Mouse (Mus musculus): ENCODE data around the gene Adgrv1. TPM values are rescaled to one million over a fixed set of nuclear protein-coding genes. Genes with fewer than 3 reads are reported as not detected.

Adgrv1 gene
- polyA plus RNA-seq, 2 experiments, result 0.55 to 0.96 TPM

DNA sequence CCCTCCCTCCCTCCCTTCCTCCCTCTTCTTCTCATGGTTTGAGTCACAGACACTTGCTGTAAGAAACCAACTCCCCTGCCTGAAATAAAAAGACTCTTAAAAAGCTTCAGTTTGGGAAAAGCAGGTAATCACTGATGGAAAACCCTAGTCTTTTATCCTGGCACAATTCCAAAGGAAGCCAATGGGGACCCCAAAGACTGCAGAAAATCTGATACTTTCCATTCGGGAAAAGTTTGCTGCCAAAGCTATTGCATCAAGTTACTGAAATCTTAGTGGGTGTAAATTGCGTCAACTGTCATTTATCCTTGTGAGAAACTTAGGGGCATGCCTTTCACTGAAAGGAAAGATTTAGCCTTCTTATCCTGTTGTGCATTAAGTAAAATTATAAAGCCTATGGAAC is 398.9 kb downstream of the Adgrv1 start:
- Histone ChIP-seq H3K9ac (ENCODE audit: low read depth, low read length, severe bottlenecking) (no peak overlapping the region), H3K4me3 (replicated peaks; ENCODE audit: low read length) (no peak overlapping the region), H3K36me3 (ENCODE audit: control insufficient read depth, insufficient read depth, low read length) (no peaks in the 10 kb centered on the region), H3K27ac (replicated peaks; ENCODE audit: low read depth, low read length) (no peak overlapping the region), H3K9me3 (ENCODE audit: control insufficient read depth, low read length) (no peaks in the 10 kb centered on the region), H3K4me1 (ENCODE audit: control insufficient read depth, insufficient read depth, low read length) (peaks cover 4% of the 10 kb centered on the region; the same call in 1 of the 2 replicates), H3K27me3 (ENCODE audit: control insufficient read depth, insufficient read depth, low read length) (no peaks in the 10 kb centered on the region), H3K4me2 (replicated peaks; ENCODE audit: low read depth, low read length, severe bottlenecking) (no peak overlapping the region)
- ATAC-seq (ENCODE audit: low FRiP score, low read depth), result peak; percentile 41; the same call in 1 of the 2 replicates
- TF ChIP-seq POLR2A (IDR thresholded peaks at IDR 0.05; ENCODE audit: borderline replicate concordance, extremely low read depth, insufficient read depth, insufficient read length), result no peak
- 39% methylated on average over 2 of the region's 2 CpGs for WGBS
- peak; percentile 44 for DNase-seq (ENCODE audit: low spot score)

DNA sequence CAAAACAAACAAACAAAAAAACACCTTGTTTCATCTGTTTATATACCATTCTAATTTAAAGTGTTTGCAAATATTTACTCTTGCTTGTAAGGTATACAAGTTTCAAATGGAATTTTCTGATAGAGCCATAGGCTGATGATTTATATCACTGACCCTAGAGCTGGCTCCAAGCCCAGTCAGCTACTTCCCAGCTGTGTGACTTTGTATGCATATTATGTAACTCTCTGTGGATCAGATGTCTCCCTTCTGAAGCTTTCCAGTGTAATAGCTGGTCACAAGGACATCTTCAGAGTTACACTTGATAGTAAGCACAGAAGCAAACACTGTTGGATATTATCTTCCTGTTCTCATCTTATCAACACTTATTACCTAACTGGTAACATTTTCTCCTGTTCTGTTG is 400.1 kb downstream of the Adgrv1 start:
- Histone ChIP-seq H3K27me3 (ENCODE audit: control insufficient read depth, insufficient read depth, low read length) (no peaks in the 10 kb centered on the region), H3K9me3 (ENCODE audit: control insufficient read depth, low read length) (no peaks in the 10 kb centered on the region), H3K4me3 (replicated peaks; ENCODE audit: low read length) (no peak overlapping the region), H3K4me1 (ENCODE audit: control insufficient read depth, insufficient read depth, low read length) (peaks cover 4% of the 10 kb centered on the region; the same call in 1 of the 2 replicates), H3K9ac (ENCODE audit: low read depth, low read length, severe bottlenecking) (no peak overlapping the region), H3K36me3 (ENCODE audit: control insufficient read depth, insufficient read depth, low read length) (no peaks in the 10 kb centered on the region), H3K27ac (replicated peaks; ENCODE audit: low read depth, low read length) (no peak overlapping the region), H3K4me2 (replicated peaks; ENCODE audit: low read depth, low read length, severe bottlenecking) (no peak overlapping the region)
- peak; percentile 39; the same call in 1 of the 2 replicates for ATAC-seq (ENCODE audit: low FRiP score, low read depth)
- TF ChIP-seq POLR2A (IDR thresholded peaks at IDR 0.05; ENCODE audit: borderline replicate concordance, extremely low read depth, insufficient read depth, insufficient read length), result no peak
- peak; percentile 59 for DNase-seq (ENCODE audit: low spot score)

DNA sequence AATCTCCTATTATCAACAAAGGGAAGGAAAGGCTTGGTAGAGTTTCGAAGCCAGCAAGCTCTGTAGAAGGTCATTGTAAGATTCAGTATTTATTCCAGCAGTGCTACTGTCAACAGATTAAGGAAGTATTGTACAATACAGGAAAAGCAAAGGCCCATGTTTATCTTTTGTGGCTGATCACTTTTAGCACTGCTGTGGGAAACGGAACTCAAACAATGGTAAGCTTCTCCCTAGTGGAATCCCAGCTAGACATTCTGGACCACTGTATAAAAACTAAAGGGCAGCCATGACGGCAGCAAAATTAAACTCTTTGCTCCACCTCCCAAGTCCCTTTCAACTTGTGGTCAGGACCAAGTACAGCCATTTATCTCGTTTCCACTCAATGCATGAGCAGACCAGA is 402.8 kb downstream of the Adgrv1 start:
- peaks cover 4% of the 10 kb centered on the region; the same call in 1 of the 2 replicates for H3K4me1 ChIP-seq (ENCODE audit: control insufficient read depth, insufficient read depth, low read length)
- ATAC-seq (ENCODE audit: low FRiP score, low read depth), result no peak
- no peaks in the 10 kb centered on the region for H3K9me3 ChIP-seq (ENCODE audit: control insufficient read depth, low read length)
- no peak overlapping the region for H3K4me3 ChIP-seq (replicated peaks; ENCODE audit: low read length)
- DNase-seq (ENCODE audit: low spot score), result no peak
- H3K27ac ChIP-seq (replicated peaks; ENCODE audit: low read depth, low read length), result no peak overlapping the region
- WGBS, result 75% methylated on average over 4 of the region's 4 CpGs
- H3K27me3 ChIP-seq (ENCODE audit: control insufficient read depth, insufficient read depth, low read length), result no peaks in the 10 kb centered on the region
- H3K9ac ChIP-seq (ENCODE audit: low read depth, low read length, severe bottlenecking), result no peak overlapping the region
- H3K36me3 ChIP-seq (ENCODE audit: control insufficient read depth, insufficient read depth, low read length), result no peaks in the 10 kb centered on the region
- H3K4me2 ChIP-seq (replicated peaks; ENCODE audit: low read depth, low read length, severe bottlenecking), result no peak overlapping the region
- no peak for TF ChIP-seq POLR2A (IDR thresholded peaks at IDR 0.05; ENCODE audit: borderline replicate concordance, extremely low read depth, insufficient read depth, insufficient read length)

DNA sequence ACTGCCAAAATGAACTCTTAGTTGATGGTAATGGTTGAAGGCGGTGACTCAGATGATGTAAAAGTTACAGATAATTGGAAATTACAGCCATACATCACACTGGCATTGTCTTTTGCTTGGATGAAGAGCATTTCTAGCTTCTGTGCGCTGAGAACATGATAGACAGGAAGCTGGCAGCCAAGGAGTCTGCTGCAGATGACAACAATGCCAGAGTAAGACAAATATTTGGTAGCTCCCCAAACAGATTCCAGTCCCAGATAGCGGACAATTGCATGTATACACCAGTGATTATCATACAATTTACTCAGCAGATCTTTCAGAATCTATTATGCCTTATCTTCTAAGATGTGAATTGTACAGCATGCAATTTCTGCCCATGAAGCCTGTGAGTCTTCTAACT is 409.2 kb downstream of the Adgrv1 start:
- no peak for TF ChIP-seq POLR2A (IDR thresholded peaks at IDR 0.05; ENCODE audit: borderline replicate concordance, extremely low read depth, insufficient read depth, insufficient read length)
- H3K4me1 ChIP-seq (ENCODE audit: control insufficient read depth, insufficient read depth, low read length), result no peaks in the 10 kb centered on the region
- H3K27me3 ChIP-seq (ENCODE audit: control insufficient read depth, insufficient read depth, low read length), result no peaks in the 10 kb centered on the region
- WGBS, result 83% methylated on average over 3 of the region's 3 CpGs
- H3K9ac ChIP-seq (ENCODE audit: low read depth, low read length, severe bottlenecking), result no peak overlapping the region
- ATAC-seq (ENCODE audit: low FRiP score, low read depth), result no peak
- DNase-seq (ENCODE audit: low spot score), result no peak
- no peak overlapping the region for H3K4me3 ChIP-seq (replicated peaks; ENCODE audit: low read length)
- no peak overlapping the region for H3K27ac ChIP-seq (replicated peaks; ENCODE audit: low read depth, low read length)
- no peaks in the 10 kb centered on the region for H3K36me3 ChIP-seq (ENCODE audit: control insufficient read depth, insufficient read depth, low read length)
- no peak overlapping the region for H3K4me2 ChIP-seq (replicated peaks; ENCODE audit: low read depth, low read length, severe bottlenecking)
- no peaks in the 10 kb centered on the region for H3K9me3 ChIP-seq (ENCODE audit: control insufficient read depth, low read length)

- H3K36me3 ChIP-seq (ENCODE audit: control insufficient read depth, insufficient read depth, low read length), result no peaks in the 10 kb centered on the region
- DNase-seq (ENCODE audit: low spot score) (no peak), ATAC-seq (ENCODE audit: low FRiP score, low read depth) (no peak)
- 37% methylated on average over 1 of the region's 1 CpGs for WGBS
- no peak overlapping the region for H3K27ac ChIP-seq (replicated peaks; ENCODE audit: low read depth, low read length)
- TF ChIP-seq POLR2A (IDR thresholded peaks at IDR 0.05; ENCODE audit: borderline replicate concordance, extremely low read depth, insufficient read depth, insufficient read length), result no peak
- H3K4me2 ChIP-seq (replicated peaks; ENCODE audit: low read depth, low read length, severe bottlenecking), result no peak overlapping the region
- no peak overlapping the region for H3K4me3 ChIP-seq (replicated peaks; ENCODE audit: low read length)
- H3K9me3 ChIP-seq (ENCODE audit: control insufficient read depth, low read length), result no peaks in the 10 kb centered on the region
- no peaks in the 10 kb centered on the region for H3K4me1 ChIP-seq (ENCODE audit: control insufficient read depth, insufficient read depth, low read length)
- no peak overlapping the region for H3K9ac ChIP-seq (ENCODE audit: low read depth, low read length, severe bottlenecking)
- no peaks in the 10 kb centered on the region for H3K27me3 ChIP-seq (ENCODE audit: control insufficient read depth, insufficient read depth, low read length)
Observed at GRCm38 (mm10) chr13:81222377-81222776, 410.6 kb downstream of the Adgrv1 start.

- no peak overlapping the region for H3K9ac ChIP-seq (ENCODE audit: low read depth, low read length, severe bottlenecking)
- H3K4me1 ChIP-seq (ENCODE audit: control insufficient read depth, insufficient read depth, low read length), result no peaks in the 10 kb centered on the region
- DNase-seq (ENCODE audit: low spot score) (no peak), ATAC-seq (ENCODE audit: low FRiP score, low read depth) (no peak)
- no peaks in the 10 kb centered on the region for H3K27me3 ChIP-seq (ENCODE audit: control insufficient read depth, insufficient read depth, low read length)
- H3K9me3 ChIP-seq (ENCODE audit: control insufficient read depth, low read length), result no peaks in the 10 kb centered on the region
- no peak overlapping the region for H3K27ac ChIP-seq (replicated peaks; ENCODE audit: low read depth, low read length)
- H3K36me3 ChIP-seq (ENCODE audit: control insufficient read depth, insufficient read depth, low read length), result no peaks in the 10 kb centered on the region
- H3K4me3 ChIP-seq (replicated peaks; ENCODE audit: low read length), result no peak overlapping the region
- no peak for TF ChIP-seq POLR2A (IDR thresholded peaks at IDR 0.05; ENCODE audit: borderline replicate concordance, extremely low read depth, insufficient read depth, insufficient read length)
- WGBS, result 77% methylated on average over 1 of the region's 1 CpGs
- no peak overlapping the region for H3K4me2 ChIP-seq (replicated peaks; ENCODE audit: low read depth, low read length, severe bottlenecking)
Observed at GRCm38 (mm10) chr13:81211436-81211835, 421.5 kb downstream of the Adgrv1 start.
